Mouse (Mus musculus): ENCODE data around the gene Cdkn1a. TPM values are rescaled to one million over a fixed set of nuclear protein-coding genes. Genes with fewer than 3 reads are reported as not detected.

Cdkn1a gene
- polyA plus RNA-seq, 1 experiment = 171 TPM

- Histone ChIP-seq H3K4me3 (ENCODE audit: low read depth, low read length) (no peak overlapping the region), H3K9ac (ENCODE audit: low read depth, poor library complexity, severe bottlenecking) (no peak overlapping the region), H3K27ac (ENCODE audit: insufficient read depth, low read length) (no peak overlapping the region), H3K36me3 (ENCODE audit: control insufficient read depth, insufficient read depth, low read length, poor library complexity, severe bottlenecking) (no peaks in the 10 kb centered on the region), H3K27me3 (ENCODE audit: control insufficient read depth, insufficient read depth, low read length, poor library complexity, severe bottlenecking) (no peaks in the 10 kb centered on the region), H3K9me3 (replicated peaks; ENCODE audit: control insufficient read depth, insufficient read depth, low read length, poor library complexity, severe bottlenecking) (no peaks in the 10 kb centered on the region), H3K4me1 (ENCODE audit: control insufficient read depth, insufficient read depth, low read length) (no peaks in the 10 kb centered on the region)
- TF ChIP-seq CTCF (IDR thresholded peaks at IDR 0.05; ENCODE audit: low read depth, low read length) (no peak), POLR2A (IDR thresholded peaks at IDR 0.05; ENCODE audit: insufficient read depth, low read length) (no peak), EP300 (IDR thresholded peaks at IDR 0.05; ENCODE audit: insufficient read depth, low read depth, low read length) (no peak)
These were observed 47.1 kb downstream of the Cdkn1a start for GRCm38 (mm10) chr17:29137906-29138305.

DNA sequence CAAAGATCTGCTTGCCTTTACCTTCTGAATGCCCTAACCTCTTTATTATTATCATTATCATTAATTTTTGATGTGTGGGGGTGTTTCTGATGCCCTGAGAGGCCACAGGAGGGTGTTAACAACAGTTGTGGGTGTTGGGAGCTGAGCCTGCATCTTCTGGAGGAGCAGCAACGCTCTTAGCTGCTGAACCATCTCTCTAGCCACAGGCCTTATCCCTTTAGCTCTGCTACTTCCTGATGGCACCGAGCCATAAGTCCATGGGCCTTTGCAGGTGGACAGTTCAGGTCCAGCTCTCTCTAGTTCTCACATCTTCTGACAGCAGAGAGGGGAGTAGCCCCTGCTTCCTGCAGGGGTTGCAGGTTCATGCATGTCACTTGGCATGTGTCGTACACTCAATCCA is 50.8 kb downstream of the Cdkn1a start:
- Histone ChIP-seq H3K27me3 (ENCODE audit: control insufficient read depth, insufficient read depth, low read length, poor library complexity, severe bottlenecking) (no peaks in the 10 kb centered on the region), H3K9me3 (replicated peaks; ENCODE audit: control insufficient read depth, insufficient read depth, low read length, poor library complexity, severe bottlenecking) (no peaks in the 10 kb centered on the region), H3K36me3 (ENCODE audit: control insufficient read depth, insufficient read depth, low read length, poor library complexity, severe bottlenecking) (no peaks in the 10 kb centered on the region), H3K4me3 (ENCODE audit: low read depth, low read length) (no peak overlapping the region), H3K27ac (ENCODE audit: insufficient read depth, low read length) (no peak overlapping the region), H3K9ac (ENCODE audit: low read depth, poor library complexity, severe bottlenecking) (no peak overlapping the region), H3K4me1 (ENCODE audit: control insufficient read depth, insufficient read depth, low read length) (no peaks in the 10 kb centered on the region)
- TF ChIP-seq EP300 (IDR thresholded peaks at IDR 0.05; ENCODE audit: insufficient read depth, low read depth, low read length) (no peak), CTCF (IDR thresholded peaks at IDR 0.05; ENCODE audit: low read depth, low read length) (no peak), POLR2A (IDR thresholded peaks at IDR 0.05; ENCODE audit: insufficient read depth, low read length) (no peak)

DNA sequence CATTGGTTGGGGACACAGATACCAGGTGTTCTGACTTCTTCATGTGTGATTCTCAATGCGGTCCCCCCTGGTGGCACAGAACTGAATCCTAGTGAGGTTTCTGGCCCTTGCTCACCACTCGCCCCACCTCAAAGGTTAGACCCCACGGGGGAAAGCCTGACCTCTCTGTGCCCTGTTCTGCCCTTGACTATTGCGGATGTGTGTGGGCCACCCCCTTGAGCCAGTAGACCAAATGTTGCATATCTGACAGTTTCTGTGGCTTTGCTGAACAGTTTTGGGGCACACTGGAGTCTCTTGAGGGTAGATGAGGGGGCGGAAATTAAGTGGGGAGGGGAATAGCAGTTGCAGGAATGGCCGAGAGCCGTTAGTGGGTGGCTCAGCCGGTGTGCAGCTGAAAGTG is 52.5 kb downstream of the Cdkn1a start:
- H3K9ac ChIP-seq (ENCODE audit: low read depth, poor library complexity, severe bottlenecking) = no peak overlapping the region
- H3K4me1 ChIP-seq (ENCODE audit: control insufficient read depth, insufficient read depth, low read length) = no peaks in the 10 kb centered on the region
- H3K27ac ChIP-seq (ENCODE audit: insufficient read depth, low read length) = no peak overlapping the region
- no peaks in the 10 kb centered on the region for H3K36me3 ChIP-seq (ENCODE audit: control insufficient read depth, insufficient read depth, low read length, poor library complexity, severe bottlenecking)
- no peak for TF ChIP-seq EP300 (IDR thresholded peaks at IDR 0.05; ENCODE audit: insufficient read depth, low read depth, low read length)
- no peak for TF ChIP-seq POLR2A (IDR thresholded peaks at IDR 0.05; ENCODE audit: insufficient read depth, low read length)
- TF ChIP-seq CTCF (IDR thresholded peaks at IDR 0.05; ENCODE audit: low read depth, low read length) = no peak
- no peaks in the 10 kb centered on the region for H3K27me3 ChIP-seq (ENCODE audit: control insufficient read depth, insufficient read depth, low read length, poor library complexity, severe bottlenecking)
- H3K4me3 ChIP-seq (ENCODE audit: low read depth, low read length) = no peak overlapping the region
- no peaks in the 10 kb centered on the region for H3K9me3 ChIP-seq (replicated peaks; ENCODE audit: control insufficient read depth, insufficient read depth, low read length, poor library complexity, severe bottlenecking)

- H3K4me3 ChIP-seq (ENCODE audit: low read depth, low read length) = no peak overlapping the region
- no peaks in the 10 kb centered on the region for H3K4me1 ChIP-seq (ENCODE audit: control insufficient read depth, insufficient read depth, low read length)
- no peak overlapping the region for H3K9ac ChIP-seq (ENCODE audit: low read depth, poor library complexity, severe bottlenecking)
- TF ChIP-seq EP300 (IDR thresholded peaks at IDR 0.05; ENCODE audit: insufficient read depth, low read depth, low read length) (no peak), POLR2A (IDR thresholded peaks at IDR 0.05; ENCODE audit: insufficient read depth, low read length) (no peak), CTCF (IDR thresholded peaks at IDR 0.05; ENCODE audit: low read depth, low read length) (no peak)
- no peaks in the 10 kb centered on the region for H3K9me3 ChIP-seq (replicated peaks; ENCODE audit: control insufficient read depth, insufficient read depth, low read length, poor library complexity, severe bottlenecking)
- no peak overlapping the region for H3K27ac ChIP-seq (ENCODE audit: insufficient read depth, low read length)
- H3K36me3 ChIP-seq (ENCODE audit: control insufficient read depth, insufficient read depth, low read length, poor library complexity, severe bottlenecking) = no peaks in the 10 kb centered on the region
- no peaks in the 10 kb centered on the region for H3K27me3 ChIP-seq (ENCODE audit: control insufficient read depth, insufficient read depth, low read length, poor library complexity, severe bottlenecking)
These were observed 54.3 kb downstream of the Cdkn1a start for GRCm38 (mm10) chr17:29145101-29145500.

- H3K4me1 ChIP-seq (ENCODE audit: control insufficient read depth, insufficient read depth, low read length) = no peaks in the 10 kb centered on the region
- TF ChIP-seq CTCF (IDR thresholded peaks at IDR 0.05; ENCODE audit: low read depth, low read length) = no peak
- no peak for TF ChIP-seq EP300 (IDR thresholded peaks at IDR 0.05; ENCODE audit: insufficient read depth, low read depth, low read length)
- no peak for TF ChIP-seq POLR2A (IDR thresholded peaks at IDR 0.05; ENCODE audit: insufficient read depth, low read length)
- no peak overlapping the region for H3K9ac ChIP-seq (ENCODE audit: low read depth, poor library complexity, severe bottlenecking)
- H3K27me3 ChIP-seq (ENCODE audit: control insufficient read depth, insufficient read depth, low read length, poor library complexity, severe bottlenecking) = no peaks in the 10 kb centered on the region
- no peak overlapping the region for H3K27ac ChIP-seq (ENCODE audit: insufficient read depth, low read length)
- H3K4me3 ChIP-seq (ENCODE audit: low read depth, low read length) = no peak overlapping the region
- H3K36me3 ChIP-seq (ENCODE audit: control insufficient read depth, insufficient read depth, low read length, poor library complexity, severe bottlenecking) = no peaks in the 10 kb centered on the region
- H3K9me3 ChIP-seq (replicated peaks; ENCODE audit: control insufficient read depth, insufficient read depth, low read length, poor library complexity, severe bottlenecking) = no peaks in the 10 kb centered on the region
These were observed 56.5 kb downstream of the Cdkn1a start for GRCm38 (mm10) chr17:29147273-29147672.

DNA sequence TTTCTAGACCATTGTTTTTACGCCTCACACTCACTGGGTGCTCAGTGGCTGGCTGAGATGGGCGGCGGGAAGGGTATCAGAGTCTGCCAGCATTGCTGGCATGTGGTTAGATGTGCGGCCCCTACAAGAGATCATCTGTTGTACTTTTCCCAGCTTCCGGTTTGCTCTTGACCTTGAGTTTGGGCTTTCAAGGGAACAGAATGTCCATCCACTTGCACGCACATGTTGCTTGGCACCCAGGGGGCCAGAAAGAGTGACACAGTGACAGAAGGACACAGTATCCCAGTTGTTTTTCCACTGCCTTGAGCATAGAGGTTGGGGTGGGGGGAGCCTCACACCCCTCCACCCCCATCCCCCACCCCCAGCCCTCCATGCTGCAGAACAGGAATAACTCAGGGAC is 57.0 kb downstream of the Cdkn1a start:
- H3K27ac ChIP-seq (ENCODE audit: insufficient read depth, low read length) = no peak overlapping the region
- no peaks in the 10 kb centered on the region for H3K27me3 ChIP-seq (ENCODE audit: control insufficient read depth, insufficient read depth, low read length, poor library complexity, severe bottlenecking)
- TF ChIP-seq EP300 (IDR thresholded peaks at IDR 0.05; ENCODE audit: insufficient read depth, low read depth, low read length) (no peak), CTCF (IDR thresholded peaks at IDR 0.05; ENCODE audit: low read depth, low read length) (no peak), POLR2A (IDR thresholded peaks at IDR 0.05; ENCODE audit: insufficient read depth, low read length) (no peak)
- H3K4me1 ChIP-seq (ENCODE audit: control insufficient read depth, insufficient read depth, low read length) = no peaks in the 10 kb centered on the region
- H3K4me3 ChIP-seq (ENCODE audit: low read depth, low read length) = no peak overlapping the region
- no peaks in the 10 kb centered on the region for H3K36me3 ChIP-seq (ENCODE audit: control insufficient read depth, insufficient read depth, low read length, poor library complexity, severe bottlenecking)
- no peaks in the 10 kb centered on the region for H3K9me3 ChIP-seq (replicated peaks; ENCODE audit: control insufficient read depth, insufficient read depth, low read length, poor library complexity, severe bottlenecking)
- H3K9ac ChIP-seq (ENCODE audit: low read depth, poor library complexity, severe bottlenecking) = no peak overlapping the region
